Mouse (Mus musculus) liver, embryonic 14.5 days (tissue): ENCODE data around the gene Fut9.

Source experiments
- CTCF ChIP-seq: IDR thresholded peaks from 2 replicates; pipeline ENCODE4 v1.5.1; 2016; ENCODE audit warnings: antibody characterized with exemption, low read depth, control low read depth
- EP300 ChIP-seq: IDR thresholded peaks from 2 replicates; pipeline ENCODE4 v1.6.1; 2016; ENCODE audit warnings: antibody characterized with exemption, low read depth

- TF ChIP-seq CTCF (no peak), EP300 (no peak)
These were observed 154.5 kb downstream of the Fut9 start for GRCm38 (mm10) chr4:25645580-25645979.
